Mouse (Mus musculus): ENCODE results near the gene Rnf5.

The Rnf5 gene

GRCm38 (mm10) chr17:34603375-34604060, at the start of gene Rnf5:
Gene Rnf5 (minus strand): TSS chr17:34603690.
- peak; percentile 91 to 99 for DNase-seq

DNA sequence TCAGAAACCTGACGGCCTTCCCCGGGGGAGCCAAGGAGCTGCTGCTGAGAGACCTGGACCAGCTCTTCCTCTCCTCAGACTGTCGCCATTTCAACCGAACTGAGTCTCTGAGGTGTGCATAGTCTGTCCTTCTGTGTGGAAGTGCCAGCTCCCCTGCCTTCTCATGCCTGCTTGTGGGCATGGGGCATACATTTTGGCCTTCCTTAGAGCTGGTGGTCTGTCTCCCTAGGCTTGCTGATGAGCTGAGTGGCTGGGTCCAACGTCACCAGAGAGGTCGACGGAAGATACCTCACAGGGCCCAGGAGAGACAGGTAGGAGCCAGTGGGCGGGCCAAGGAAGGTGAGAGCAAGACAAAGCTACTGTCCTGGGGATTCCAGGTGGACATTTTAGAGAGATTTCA, 49.5 kb upstream of the Rnf5 start:
- no peak for DNase-seq

DNA sequence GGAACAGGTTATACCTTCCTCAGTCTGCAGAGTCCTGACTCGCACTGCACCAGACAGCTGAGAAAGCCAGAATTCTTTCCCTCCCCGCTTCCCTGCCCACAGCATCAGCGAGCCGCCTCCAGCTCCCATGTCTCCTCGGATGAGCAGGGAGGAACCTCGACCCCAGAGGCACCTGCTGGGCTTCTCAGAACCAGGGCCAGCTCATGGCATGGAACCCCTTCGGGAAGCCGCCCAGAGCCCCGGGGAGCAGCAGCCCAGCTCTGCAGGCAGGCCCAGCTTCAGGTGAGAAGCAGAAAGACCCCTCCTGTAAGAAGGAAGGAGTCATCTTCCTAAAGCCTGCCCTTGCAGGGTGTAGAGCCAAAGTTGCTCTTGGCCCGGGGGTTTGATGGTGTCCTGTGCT, 49.1 kb upstream of the Rnf5 start:
- DNase-seq = no peak

DNA sequence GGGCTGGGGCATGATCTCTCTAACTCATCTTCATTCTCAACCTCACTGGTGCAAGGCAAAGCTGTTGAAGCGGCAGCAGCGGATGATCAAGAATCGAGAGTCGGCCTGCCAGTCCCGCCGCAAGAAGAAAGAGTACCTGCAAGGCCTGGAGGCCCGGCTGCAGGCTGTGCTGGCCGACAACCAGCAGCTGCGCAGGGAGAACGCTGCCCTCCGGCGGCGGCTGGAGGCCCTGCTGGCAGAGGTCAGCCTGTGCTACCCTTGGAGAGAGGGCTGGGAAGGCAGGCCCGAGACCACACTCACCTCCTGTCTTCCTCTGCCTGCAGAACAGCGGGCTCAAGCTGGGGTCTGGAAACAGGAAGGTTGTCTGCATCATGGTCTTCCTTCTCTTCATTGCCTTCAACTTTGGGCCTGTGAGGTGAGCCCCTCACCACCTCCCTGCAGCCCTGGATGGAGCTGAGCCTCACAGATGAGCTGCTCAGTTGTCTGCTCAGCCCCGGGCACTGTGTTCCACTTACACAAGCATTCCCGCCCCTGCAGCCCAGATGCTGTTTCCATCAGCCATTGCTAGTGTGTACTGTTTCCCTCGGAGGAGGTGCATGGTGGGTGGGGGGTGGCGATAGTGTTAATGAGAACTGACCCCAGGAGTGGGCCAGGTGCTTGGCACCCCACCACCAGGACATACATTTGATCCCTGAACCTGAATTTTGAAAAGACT, 48.2 kb upstream of the Rnf5 start:
- DNase-seq = no peak

DNA sequence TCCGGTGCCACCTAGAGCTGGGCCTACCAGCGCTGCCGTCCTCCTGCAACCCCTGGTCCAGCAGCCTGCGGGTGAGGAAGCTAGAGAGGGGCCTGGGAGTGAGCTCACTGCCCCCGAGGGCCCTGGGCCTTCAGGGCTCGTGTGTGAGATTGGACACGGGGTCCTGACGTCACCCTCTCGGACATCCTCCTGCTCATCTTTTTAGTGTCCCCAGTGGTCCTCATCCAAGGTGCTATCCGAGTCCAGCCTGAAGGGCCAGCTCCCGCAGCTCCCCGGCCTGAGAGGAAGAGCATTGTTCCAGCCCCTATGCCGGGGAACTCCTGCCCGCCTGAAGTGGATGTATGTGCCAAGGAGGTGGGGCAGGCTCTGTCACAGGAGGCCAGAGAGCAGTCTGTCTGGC, 47.3 kb upstream of the Rnf5 start:
- no peak for DNase-seq

DNA sequence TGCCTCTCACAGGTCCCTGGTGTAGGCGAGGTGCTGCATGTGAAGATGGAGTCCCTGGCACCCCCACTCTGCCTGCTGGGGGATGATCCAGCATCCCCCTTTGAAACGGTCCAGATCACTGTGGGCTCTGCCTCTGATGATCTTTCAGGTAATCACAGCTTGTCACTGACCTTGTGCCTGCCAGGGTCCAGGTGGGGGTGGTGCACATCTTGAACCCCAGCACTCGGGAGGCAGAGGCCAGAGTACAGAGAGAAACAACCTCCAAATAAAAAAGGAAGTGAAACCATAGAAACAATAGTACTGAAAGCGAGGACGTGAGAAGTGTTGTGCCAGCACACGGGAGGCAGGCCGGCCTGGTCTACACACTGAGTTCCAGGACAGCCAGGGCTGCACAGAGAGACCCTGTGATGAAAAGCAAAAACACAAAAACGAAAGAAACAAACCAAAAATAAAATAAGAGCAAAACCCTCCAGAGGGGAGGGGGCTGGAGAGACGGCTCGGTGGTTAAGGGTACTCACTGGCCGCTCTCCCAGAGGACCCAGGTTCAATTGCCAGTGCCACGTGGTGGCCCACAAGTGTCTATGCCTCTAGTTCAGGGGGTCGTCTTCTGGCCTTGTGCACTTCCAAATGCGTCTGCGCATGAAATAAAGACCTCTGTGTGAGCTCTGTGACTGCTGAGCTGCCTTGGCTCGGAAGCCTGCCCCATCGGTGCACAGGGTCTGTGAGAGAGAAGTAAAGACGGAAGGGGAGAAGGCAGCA, 45.8 kb upstream of the Rnf5 start:
- no peak for DNase-seq

DNA sequence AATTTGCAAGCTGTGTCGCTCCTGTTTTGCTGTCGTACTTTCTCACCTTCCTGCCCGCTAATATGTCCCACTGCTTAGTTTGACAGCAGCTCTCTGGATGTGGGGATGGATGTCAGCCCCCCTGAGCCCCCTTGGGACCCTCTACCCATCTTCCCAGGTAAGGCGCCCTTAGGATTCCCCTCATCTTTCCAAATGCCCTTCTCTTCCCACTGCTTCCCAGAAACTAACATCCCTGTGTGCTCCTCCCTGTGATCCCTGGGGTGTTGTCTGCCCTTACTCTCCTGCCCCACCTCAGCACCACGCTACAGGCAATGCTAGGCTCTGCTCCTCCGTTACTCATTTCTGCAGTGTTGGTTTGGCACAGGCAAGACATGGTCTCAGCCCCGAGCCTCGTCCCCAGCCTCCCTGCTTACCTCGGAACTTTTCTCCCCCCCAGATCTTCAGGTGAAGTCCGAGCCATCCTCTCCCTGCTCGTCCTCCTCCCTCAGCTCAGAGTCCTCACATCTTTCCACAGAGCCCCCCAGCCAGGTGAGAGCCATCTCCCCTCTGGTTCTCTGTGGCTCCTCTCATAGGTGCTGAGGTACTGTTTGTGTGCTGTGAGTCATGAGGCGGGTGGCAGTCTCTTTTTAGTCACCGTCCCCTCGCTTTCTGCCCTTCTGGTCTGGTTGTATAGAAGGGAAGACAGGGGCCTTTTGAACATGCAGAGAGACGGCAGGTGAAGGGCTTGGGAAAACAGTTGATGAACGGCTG, 44.8 kb upstream of the Rnf5 start:
- DNase-seq = no peak

DNA sequence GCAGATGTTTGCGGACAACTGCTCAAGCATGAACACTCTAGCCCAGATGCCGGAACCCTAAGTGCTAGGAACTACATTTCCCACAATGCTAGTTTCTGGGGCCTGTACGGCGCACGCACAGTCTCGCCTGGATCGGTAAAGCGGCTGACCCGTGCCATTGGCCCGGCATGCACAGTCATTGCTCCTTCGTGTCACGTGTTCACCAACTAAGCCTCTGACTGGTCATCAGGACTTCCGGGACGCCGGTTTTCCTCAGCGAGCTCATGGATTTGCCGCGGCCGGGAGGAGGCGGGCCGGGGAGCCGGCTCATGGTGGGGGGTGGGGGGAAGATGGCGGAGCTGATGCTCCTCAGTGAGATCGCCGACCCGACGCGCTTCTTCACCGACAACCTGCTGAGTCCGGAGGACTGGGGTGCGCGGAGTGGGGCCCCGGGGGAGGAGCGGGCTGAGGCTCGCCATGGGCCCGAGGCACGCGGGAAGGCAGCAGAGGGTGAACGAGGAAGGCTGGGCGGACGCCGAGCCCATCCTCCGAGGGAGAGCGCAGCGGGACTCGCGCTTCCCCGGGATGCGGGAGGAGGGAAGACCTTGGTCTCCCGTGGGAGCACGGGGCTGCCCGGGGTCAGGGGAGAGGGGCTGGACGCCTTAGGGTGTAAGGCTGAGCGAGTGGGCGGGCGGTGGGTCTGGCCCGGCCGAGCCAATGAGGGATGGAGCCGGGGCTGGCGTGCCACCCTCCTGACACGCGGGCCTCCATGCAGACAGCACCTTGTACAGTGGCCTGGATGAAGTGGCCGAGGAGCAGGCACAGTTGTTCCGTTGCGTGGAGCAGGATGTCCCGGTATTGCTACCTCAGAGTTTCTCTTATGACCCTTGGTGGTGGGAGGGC, 43.7 kb upstream of the Rnf5 start, which contains the start of gene Atf6b:
Gene Atf6b (plus strand): TSS at position 241 of the 882 bp plus-strand sequence.
- peak; percentile 96 to 98 for DNase-seq

DNA sequence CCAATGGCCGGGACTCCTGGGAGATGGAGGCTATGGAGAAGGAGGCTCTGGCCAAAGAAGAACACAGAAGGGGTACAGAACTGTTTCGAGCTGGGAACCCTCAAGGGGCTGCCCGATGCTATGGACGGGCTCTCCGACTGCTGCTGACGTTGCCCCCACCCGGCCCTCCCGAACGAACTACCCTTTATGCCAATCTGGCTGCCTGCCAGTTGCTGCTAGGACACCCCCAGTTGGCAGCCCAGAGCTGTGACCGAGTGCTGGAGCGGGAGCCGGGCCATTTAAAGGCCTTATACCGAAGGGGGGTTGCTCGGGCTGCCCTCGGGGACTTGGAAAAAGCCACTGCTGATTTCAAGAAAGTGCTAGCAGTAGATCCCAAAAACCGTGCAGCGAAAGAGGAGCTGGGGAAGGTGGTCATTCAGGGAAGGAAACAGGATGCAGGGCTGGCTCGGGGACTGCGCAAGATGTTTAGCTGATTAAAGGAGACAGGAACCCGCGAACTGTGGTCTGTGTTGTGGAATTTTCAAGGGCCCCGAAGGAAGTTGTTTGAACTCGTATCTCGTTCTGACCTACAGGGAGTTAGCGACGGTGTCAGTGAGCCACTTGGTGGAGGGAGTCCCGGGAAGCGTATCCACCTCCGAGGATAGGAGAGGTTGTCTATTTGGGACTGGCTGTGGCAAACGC, 42.5 kb upstream of the Rnf5 start:
- DNase-seq = no peak

GRCm38 (mm10) chr17:34645256-34645829, 41.9 kb upstream of the Rnf5 start:
- no peak for DNase-seq

- DNase-seq = peak; percentile 90 to 93
Observed at GRCm38 (mm10) chr17:34644608-34645007, 41.1 kb upstream of the Rnf5 start, which contains the start of gene Fkbpl. Gene Fkbpl (plus strand): TSS chr17:34644764.

- DNase-seq = no peak
Observed at GRCm38 (mm10) chr17:34643944-34644343, 40.5 kb upstream of the Rnf5 start.

DNA sequence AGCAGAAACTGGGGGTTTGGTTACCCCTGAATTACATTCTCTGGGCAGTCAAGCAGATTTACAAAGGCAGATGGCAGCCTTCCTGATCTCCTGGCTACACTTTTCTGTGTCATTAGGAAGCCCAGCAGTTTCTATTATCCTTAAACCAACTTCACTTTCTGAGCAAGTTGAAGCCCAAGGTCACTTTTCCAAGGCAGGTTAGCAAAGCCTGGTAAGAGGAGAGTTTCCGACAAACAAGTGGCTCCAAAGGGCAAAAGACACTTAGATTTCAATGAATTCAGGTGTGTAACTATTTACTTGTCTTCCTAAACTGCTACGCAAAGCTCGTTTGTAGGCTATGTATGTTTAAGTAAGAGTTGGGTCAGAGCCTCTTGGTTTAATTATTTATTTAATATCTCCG, 39.9 kb upstream of the Rnf5 start:
- DNase-seq = no peak

GRCm38 (mm10) chr17:34641945-34642344, 38.5 kb upstream of the Rnf5 start:
- no peak for DNase-seq

DNA sequence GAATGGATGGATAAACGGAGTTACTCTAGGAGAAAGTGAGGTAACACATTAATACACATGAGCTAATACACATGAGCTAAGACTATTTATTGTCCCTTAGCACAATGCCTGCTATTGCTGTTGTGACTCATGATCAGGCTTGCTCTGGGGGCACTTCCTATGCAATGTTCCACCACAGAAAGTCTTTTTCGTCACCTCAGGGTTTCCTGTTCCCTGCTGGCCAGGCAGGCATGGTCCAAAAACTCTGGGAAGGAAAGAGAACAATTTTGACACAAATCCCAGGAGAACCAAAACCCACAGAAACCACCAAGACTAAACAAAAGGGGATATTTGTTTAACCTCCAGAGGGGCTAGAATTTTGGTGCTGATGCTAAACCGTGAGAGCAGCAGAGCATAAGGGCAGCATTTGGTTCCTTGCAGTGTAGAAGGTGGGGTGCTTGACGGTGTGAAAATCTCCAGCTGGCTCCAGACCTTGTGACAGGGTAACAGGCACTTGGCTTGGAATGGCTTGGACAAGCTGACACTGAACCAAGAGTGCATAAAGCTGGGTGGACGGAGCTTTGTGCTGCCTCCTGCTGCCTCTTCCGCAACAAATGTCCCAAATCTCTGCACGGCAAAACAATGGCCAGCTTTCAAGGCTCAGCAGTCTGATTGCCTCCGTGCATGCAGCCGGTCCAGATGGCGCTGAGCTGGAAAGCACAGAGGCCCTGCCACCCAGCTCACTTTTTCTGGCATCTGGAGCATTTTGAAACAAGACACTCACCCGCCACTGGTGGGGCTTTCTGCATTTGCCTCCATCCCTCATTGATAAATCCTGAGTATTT, 37.5 kb upstream of the Rnf5 start:
- DNase-seq = no peak

DNA sequence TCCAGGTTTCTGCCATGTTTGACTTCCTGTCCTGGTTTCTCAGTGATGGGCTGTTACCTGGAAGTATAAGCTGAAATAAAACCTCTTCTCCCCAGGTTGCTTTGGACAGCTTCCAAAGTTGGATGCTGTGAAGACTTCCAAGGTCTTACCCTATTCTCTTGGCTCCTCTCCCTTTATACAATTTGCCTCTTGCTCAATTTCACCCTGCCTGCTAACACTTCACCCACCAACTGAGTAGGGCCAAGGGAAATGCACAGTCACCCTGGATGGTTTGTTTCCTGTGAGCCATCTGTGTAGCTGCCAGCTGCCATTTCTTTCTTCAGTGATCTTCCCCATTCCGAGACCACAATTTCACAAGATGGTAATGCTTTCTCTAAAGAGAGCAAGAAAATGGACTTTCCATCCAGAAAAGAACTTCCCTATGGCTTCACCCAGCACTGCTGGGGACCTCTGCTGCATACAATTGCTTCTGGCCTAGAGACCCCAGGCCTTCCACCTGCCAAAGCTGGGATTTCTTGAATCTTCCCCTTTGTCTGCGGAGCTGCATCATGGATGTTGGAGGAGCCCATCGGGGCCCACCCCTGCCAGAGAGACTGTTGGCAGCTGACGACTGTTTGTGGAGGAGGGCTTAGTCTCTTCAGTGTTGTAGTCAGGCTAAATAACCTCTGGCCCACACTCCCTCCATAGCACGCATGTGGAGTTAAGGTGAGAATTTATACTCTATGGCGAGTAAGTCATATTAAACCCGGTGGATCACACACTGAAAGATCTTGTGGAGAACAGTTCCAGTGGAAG, 36.2 kb upstream of the Rnf5 start:
- no peak for DNase-seq

GRCm38 (mm10) chr17:34637459-34637858, 34.0 kb upstream of the Rnf5 start:
- no peak for DNase-seq

DNA sequence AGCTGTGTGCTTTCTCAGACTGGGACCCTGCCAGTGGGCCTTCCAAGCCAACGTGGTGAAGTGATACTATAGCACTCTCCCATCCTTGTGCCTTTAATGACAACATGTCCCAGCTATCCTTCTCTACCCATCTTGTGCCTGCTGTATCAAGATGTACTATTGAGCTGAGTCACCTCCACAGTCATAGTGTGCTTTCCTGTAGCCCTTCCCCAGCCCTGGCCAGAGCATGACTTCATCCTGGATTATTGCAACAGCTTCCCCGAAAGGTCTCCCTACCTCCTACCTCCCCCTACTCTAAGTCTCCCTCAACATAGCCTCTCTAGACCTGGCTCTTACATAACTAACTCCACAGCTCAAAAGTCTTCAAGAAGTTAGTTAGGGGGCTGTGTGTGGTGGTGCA, 32.2 kb upstream of the Rnf5 start:
- DNase-seq = no peak

- DNase-seq = peak; percentile 84 to 90
Observed at GRCm38 (mm10) chr17:34632261-34632691, 28.8 kb upstream of the Rnf5 start.
